Mouse (Mus musculus) heart, postnatal 0 days (tissue): ENCODE data around the gene Ehd3. TPM values are rescaled to one million over a fixed set of nuclear protein-coding genes. Genes with fewer than 3 reads are reported as not detected.

Experiments used
- ATAC-seq: fragments of 200-750 bp; cut with Nextera tagmentation; 2 replicates; pipeline ENCODE4 v1.8.0; 2017; ENCODE audit warnings: low read depth, moderate number of reproducible peaks, moderate library complexity; ENCODE audit not compliant: insufficient read depth
- DNase-seq: peaks from one replicate; pipeline ENCODE4 v3.0.0-alpha.2; 2016; ENCODE audit warnings: low spot score
- H3K27ac ChIP-seq: fragments of 300-500 bp; sonication (generic); 2 replicates; pipeline ENCODE4 v1.5.1; 2014; ENCODE audit warnings: low read depth, mild to moderate bottlenecking
- H3K27me3 ChIP-seq: fragments of 300-500 bp; sonication (generic); 2 replicates; pipeline ENCODE4 v1.6.1; 2014; ENCODE audit warnings: low read length, mixed read lengths; ENCODE audit not compliant: control insufficient read depth, insufficient read depth
- H3K36me3 ChIP-seq: fragments of 300-500 bp; sonication (generic); replicated peaks from 2 replicates; pipeline ENCODE4 v1.6.1; 2014; ENCODE audit warnings: low read length, mixed read lengths; ENCODE audit not compliant: control insufficient read depth, insufficient read depth
- H3K4me1 ChIP-seq: fragments of 300-500 bp; sonication (generic); 2 replicates; pipeline ENCODE4 v1.6.1; 2014; ENCODE audit warnings: antibody characterized with exemption; ENCODE audit not compliant: control insufficient read depth, insufficient read depth
- H3K4me2 ChIP-seq: fragments of 300-500 bp; sonication (generic); 2 replicates; pipeline ENCODE4 v1.6.1; 2014; ENCODE audit warnings: low read depth, mild to moderate bottlenecking, low read length, moderate library complexity
- H3K4me3 ChIP-seq: fragments of 300-500 bp; sonication (generic); 2 replicates; pipeline ENCODE4 v1.5.1; 2014; ENCODE audit warnings: low read depth, low read length
- H3K9ac ChIP-seq: fragments of 300-500 bp; sonication (generic); replicated peaks from 2 replicates; pipeline ENCODE4 v1.6.1; 2014; ENCODE audit warnings: low read depth, low read length, mixed read lengths
- H3K9me3 ChIP-seq: fragments of 300-500 bp; sonication (generic); replicated peaks from 2 replicates; pipeline ENCODE4 v1.6.1; 2016; ENCODE audit warnings: low read length; ENCODE audit not compliant: control insufficient read depth
- CTCF ChIP-seq: IDR thresholded peaks from 2 replicates; pipeline ENCODE4 v1.5.1; 2016; ENCODE audit warnings: antibody characterized with exemption, control low read depth, low read depth
- EP300 ChIP-seq: IDR thresholded peaks from 2 replicates; pipeline ENCODE4 v1.6.1; 2016; ENCODE audit warnings: antibody characterized with exemption, low read depth
- WGBS: fragments of 180-500 bp; shearing (Covaris S2); extraction: QIAGEN DNeasy Blood & Tissue Kit; methylation state at CpG from one replicate; pipeline ENCODE4 v1.1.7; 2014; 5-methylcytosine and 5-hydroxymethylcytosine counted together
- polyA plus RNA-seq: library from polyadenylated mRNA; unstranded; fragments of >200 nt; fragmentation: Nextera tagmentation; extraction: Ambion mirVana; gene quantifications from 2 replicates; pipeline ENCODE4 v1.2.1, GENCODE M21; 2015
- total RNA-seq: library from RNA; depleted of rRNA; stranded (reverse); fragments of >200 nt; gene quantifications from 2 replicates; pipeline ENCODE4 v1.2.3, GENCODE M21; 2014; ENCODE audit warnings: low replicate concordance

The Ehd3 gene
- total and polyA plus RNA-seq, 2 experiments from 2014 or later: 1.7 to 4.2 TPM

- TF ChIP-seq EP300: no peak
- Histone ChIP-seq H3K4me2 (no peak overlapping the region), H3K36me3 (no peaks in the 10 kb centered on the region), H3K9me3 (no peaks in the 10 kb centered on the region), H3K27ac (no peak overlapping the region), H3K4me1 (0 out of 2 replicates have a peak, but pooled peaks cover 4% of the 10 kb centered on the region), H3K27me3 (no peaks in the 10 kb centered on the region), H3K9ac (no peak overlapping the region), H3K4me3 (no peak overlapping the region)
- WGBS: 72% methylated on average over 4 of the region's 4 CpGs
- no peak for DNase-seq
- no peak for ATAC-seq
These were observed 49.8 kb downstream of the Ehd3 start for GRCm38 (mm10) chr17:73853717-73854116.

GRCm38 (mm10) chr17:73869008-73869685, 65.2 kb downstream of the Ehd3 start:
- no peak for DNase-seq
- 91% methylated on average over 9 of the region's 9 CpGs for WGBS
- no peaks in the 10 kb centered on the region for H3K9me3 ChIP-seq

GRCm38 (mm10) chr17:73870956-73871605, 67.1 kb downstream of the Ehd3 start:
- no peak for DNase-seq
- no peak for ATAC-seq
- Histone ChIP-seq H3K9me3 (no peaks in the 10 kb centered on the region), H3K27ac (no peak overlapping the region), H3K36me3 (no peaks in the 10 kb centered on the region), H3K4me1 (no peaks in the 10 kb centered on the region), H3K4me3 (no peak overlapping the region), H3K9ac (no peak overlapping the region), H3K4me2 (no peak overlapping the region), H3K27me3 (no peaks in the 10 kb centered on the region)
- no peak for TF ChIP-seq EP300
- WGBS: 85% methylated on average over 14 of the region's 14 CpGs

More at GRCm38 (mm10) chr17:73869008-73869685, 65.2 kb downstream of the Ehd3 start:
- Histone ChIP-seq H3K27ac (no peak overlapping the region), H3K4me3 (no peak overlapping the region), H3K4me1 (no peaks in the 10 kb centered on the region), H3K27me3 (no peaks in the 10 kb centered on the region), H3K4me2 (no peak overlapping the region), H3K36me3 (no peaks in the 10 kb centered on the region), H3K9ac (no peak overlapping the region)
- TF ChIP-seq EP300 (no peak), CTCF (no peak)
- ATAC-seq: no peak

GRCm38 (mm10) chr17:73875268-73875667, 71.3 kb downstream of the Ehd3 start:
- Histone ChIP-seq H3K4me1 (no peaks in the 10 kb centered on the region), H3K27me3 (no peaks in the 10 kb centered on the region), H3K4me3 (no peak overlapping the region), H3K36me3 (no peaks in the 10 kb centered on the region), H3K4me2 (no peak overlapping the region), H3K9me3 (no peaks in the 10 kb centered on the region), H3K27ac (no peak overlapping the region), H3K9ac (no peak overlapping the region)
- ATAC-seq (no peak), DNase-seq (no peak)
- TF ChIP-seq EP300: no peak
- no peak for TF ChIP-seq CTCF
- 52% methylated on average over 4 of the region's 4 CpGs for WGBS

- ATAC-seq (no peak), DNase-seq (no peak)
- TF ChIP-seq EP300 (no peak), CTCF (no peak)
These were observed 71.7 kb downstream of the Ehd3 start for GRCm38 (mm10) chr17:73875674-73876073.

More at GRCm38 (mm10) chr17:73875674-73876073, 71.7 kb downstream of the Ehd3 start:
- WGBS: 79% methylated on average over 7 of the region's 7 CpGs
- H3K4me1 ChIP-seq: no peaks in the 10 kb centered on the region
- no peak overlapping the region for H3K4me2 ChIP-seq
- no peaks in the 10 kb centered on the region for H3K27me3 ChIP-seq
- no peaks in the 10 kb centered on the region for H3K9me3 ChIP-seq
- no peak overlapping the region for H3K27ac ChIP-seq
- H3K36me3 ChIP-seq: no peaks in the 10 kb centered on the region
- no peak overlapping the region for H3K9ac ChIP-seq
- H3K4me3 ChIP-seq: no peak overlapping the region
